Mouse (Mus musculus) liver, embryonic 14.5 days (tissue): ENCODE data around the gene Foxk1. TPM values are rescaled to one million over a fixed set of nuclear protein-coding genes. Genes with fewer than 3 reads are reported as not detected.
A peak's percentile ranks its signal among the peaks of the same experiment; 100 is the strongest.

Source experiments
- ATAC-seq: fragments of 200-750 bp; cut with Nextera tagmentation; 2 replicates; pipeline ENCODE4 v1.8.0; 2017; ENCODE audit warnings: moderate number of reproducible peaks, mild to moderate bottlenecking, moderate library complexity; ENCODE audit not compliant: insufficient read depth
- DNase-seq, 3 experiments: peaks; one replicate each; pipeline ENCODE4 v3.0.0-alpha.2; 2012 to 2013; ENCODE audit warnings: low read depth in 3 of 3, low spot score in 3 of 3
- H3K27ac ChIP-seq: fragments of 300-500 bp; sonication (generic); 2 replicates; pipeline ENCODE4 v1.5.1; 2014; ENCODE audit warnings: moderate library complexity, mild to moderate bottlenecking, control low read depth, inconsistent platforms
- H3K27me3 ChIP-seq: fragments of 300-500 bp; sonication (generic); 2 replicates; pipeline ENCODE4 v1.6.1; 2014; ENCODE audit warnings: mild to moderate bottlenecking, low read length, moderate library complexity; ENCODE audit not compliant: control insufficient read depth, insufficient read depth
- H3K36me3 ChIP-seq: fragments of 300-500 bp; sonication (generic); replicated peaks from 2 replicates; pipeline ENCODE4 v1.6.1; 2014; ENCODE audit warnings: low read depth; ENCODE audit not compliant: control insufficient read depth, insufficient read depth
- H3K4me1 ChIP-seq, 2 experiments: fragments of 200-500 bp in 1 of 2; fragments of 300-500 bp in 1 of 2; sonication (generic) in 1 of 2; replicated peaks; 2 replicates each; pipeline ENCODE4 v1.6.1; 2012 to 2014; ENCODE audit warnings: antibody characterized with exemption in 1 of 2, inconsistent platforms in 1 of 2, low read length in 1 of 2; ENCODE audit not compliant: control insufficient read depth in 2 of 2, insufficient read depth in 2 of 2
- H3K4me2 ChIP-seq: fragments of 300-500 bp; sonication (generic); 2 replicates; pipeline ENCODE4 v1.6.1; 2014; ENCODE audit warnings: low read depth, mild to moderate bottlenecking, control low read depth, moderate library complexity
- H3K4me3 ChIP-seq, 2 experiments: fragments of 200-500 bp in 1 of 2; fragments of 300-500 bp in 1 of 2; sonication (generic) in 1 of 2; 2 replicates each; pipeline ENCODE4 v1.5.1; 2012 to 2014; ENCODE audit warnings: low read depth in 2 of 2, low read length in 2 of 2, mild to moderate bottlenecking in 2 of 2, control low read depth in 1 of 2, inconsistent platforms in 1 of 2, moderate library complexity in 1 of 2; ENCODE audit not compliant: insufficient read depth in 1 of 2
- H3K9ac ChIP-seq: fragments of 300-500 bp; sonication (generic); replicated peaks from 2 replicates; pipeline ENCODE4 v1.6.1; 2014; ENCODE audit warnings: mild to moderate bottlenecking, control low read depth, moderate library complexity
- H3K9me3 ChIP-seq: fragments of 300-500 bp; sonication (generic); 2 replicates; pipeline ENCODE4 v1.6.1; 2016; ENCODE audit warnings: low read length, mixed read lengths; ENCODE audit not compliant: control insufficient read depth
- CTCF ChIP-seq: IDR thresholded peaks from 2 replicates; pipeline ENCODE4 v1.5.1; 2016; ENCODE audit warnings: antibody characterized with exemption, low read depth, control low read depth
- EP300 ChIP-seq: IDR thresholded peaks from 2 replicates; pipeline ENCODE4 v1.6.1; 2016; ENCODE audit warnings: antibody characterized with exemption, low read depth
- WGBS: fragments of 180-500 bp; shearing (Covaris S2); extraction: QIAGEN DNeasy Blood & Tissue Kit; methylation state at CpG from one replicate; pipeline ENCODE4 v1.1.7; 2014; ENCODE audit not compliant: insufficient replicate concordance; 5-methylcytosine and 5-hydroxymethylcytosine counted together
- polyA plus RNA-seq, 2 experiments: library from polyadenylated mRNA; depleted of rRNA in 1 of 2; stranded (reverse) in 1 of 2; unstranded in 1 of 2; fragments of >200 nt; fragmentation: Nextera tagmentation in 1 of 2; extraction: Ambion mirVana in 1 of 2; gene quantifications; 2 replicates each; pipeline versions ENCODE4 v1.2.1 to v1.2.3; 2012 to 2014

The Foxk1 gene
- polyA plus RNA-seq, 2 experiments = 1.1 to 2.4 TPM

GRCm38 (mm10) chr5:142438380-142438938 is 37.2 kb downstream of the Foxk1 start:
- no peak overlapping the region for H3K9ac ChIP-seq
- no peak for ATAC-seq
- no peak for DNase-seq
- H3K4me3 ChIP-seq = no peak overlapping the region
- no peak overlapping the region for H3K4me2 ChIP-seq
- no peak for TF ChIP-seq EP300
- TF ChIP-seq CTCF = no peak
- H3K27ac ChIP-seq = no peak overlapping the region
- no peaks in the 10 kb centered on the region for H3K27me3 ChIP-seq
- H3K9me3 ChIP-seq = no peaks in the 10 kb centered on the region
- peaks cover 4% of the 10 kb centered on the region; the same call in 1 of the 2 replicates for H3K36me3 ChIP-seq
- 76% methylated on average over 16 of the region's 16 CpGs for WGBS
- peaks cover 22 to 24% of the 10 kb centered on the region in 2 experiments for H3K4me1 ChIP-seq

GRCm38 (mm10) chr5:142439911-142440432 is 38.7 kb downstream of the Foxk1 start:
- TF ChIP-seq CTCF (no peak), EP300 (no peak)
- 4% methylated on average over 12 of the region's 12 CpGs for WGBS
- Histone ChIP-seq H3K4me2 (peak overlapping the region; percentile 83), H3K9ac (peak overlapping the region; percentile 68), H3K9me3 (no peaks in the 10 kb centered on the region), H3K27me3 (no peaks in the 10 kb centered on the region), H3K4me3 (peak overlapping the region; percentile 46 to 54), H3K4me1 (peaks cover 29 to 31% of the 10 kb centered on the region in 2 experiments), H3K36me3 (peaks cover 4% of the 10 kb centered on the region; the same call in 1 of the 2 replicates), H3K27ac (peak overlapping the region; percentile 70)
- ATAC-seq = peak; percentile 16
- DNase-seq = peak in 1 of 3 experiments; percentile 25

GRCm38 (mm10) chr5:142440451-142441147 is 39.3 kb downstream of the Foxk1 start:
- peaks cover 4% of the 10 kb centered on the region; the same call in 1 of the 2 replicates for H3K36me3 ChIP-seq
- 0% methylated on average over 19 of the region's 19 CpGs for WGBS
- H3K4me2 ChIP-seq = peak overlapping the region; percentile 83
- H3K27me3 ChIP-seq = no peaks in the 10 kb centered on the region
- H3K4me1 ChIP-seq = peaks cover 35 to 37% of the 10 kb centered on the region in 2 experiments
- peak overlapping the region; percentile 54 to 60 for H3K4me3 ChIP-seq
- ATAC-seq (peak; percentile 93), DNase-seq (peak; percentile 90 to 96 (median 92))
- peak overlapping the region; percentile 68 for H3K9ac ChIP-seq
- no peaks in the 10 kb centered on the region for H3K9me3 ChIP-seq
- H3K27ac ChIP-seq = peak overlapping the region; percentile 89
- TF ChIP-seq CTCF (no peak), EP300 (no peak)

GRCm38 (mm10) chr5:142441332-142442044 is 40.2 kb downstream of the Foxk1 start:
- 34% methylated on average over 22 of the region's 22 CpGs for WGBS
- Histone ChIP-seq H3K4me1 (peaks cover 36 to 40% of the 10 kb centered on the region in 2 experiments), H3K9ac (peak overlapping the region; percentile 45)

More at GRCm38 (mm10) chr5:142441332-142442044, 40.2 kb downstream of the Foxk1 start:
- Histone ChIP-seq H3K27me3 (no peaks in the 10 kb centered on the region), H3K9me3 (no peaks in the 10 kb centered on the region), H3K27ac (peak overlapping the region; percentile 89), H3K36me3 (no peaks in the 10 kb centered on the region), H3K4me2 (peak overlapping the region; percentile 83), H3K4me3 (peak overlapping the region; percentile 54 to 60)
- DNase-seq (no peak), ATAC-seq (no peak)
- no peak for TF ChIP-seq EP300
- TF ChIP-seq CTCF = peak; percentile 12; the same call in 1 of the 2 replicates
